Mouse (Mus musculus) layer of hippocampus, adult 9-11 months (tissue): ENCODE measurements around the gene Ccdc182.

ENCODE experiments used
- DNase-seq: peaks from one replicate; pipeline ENCODE4 v3.0.0; 2022

Ccdc182 gene

DNA sequence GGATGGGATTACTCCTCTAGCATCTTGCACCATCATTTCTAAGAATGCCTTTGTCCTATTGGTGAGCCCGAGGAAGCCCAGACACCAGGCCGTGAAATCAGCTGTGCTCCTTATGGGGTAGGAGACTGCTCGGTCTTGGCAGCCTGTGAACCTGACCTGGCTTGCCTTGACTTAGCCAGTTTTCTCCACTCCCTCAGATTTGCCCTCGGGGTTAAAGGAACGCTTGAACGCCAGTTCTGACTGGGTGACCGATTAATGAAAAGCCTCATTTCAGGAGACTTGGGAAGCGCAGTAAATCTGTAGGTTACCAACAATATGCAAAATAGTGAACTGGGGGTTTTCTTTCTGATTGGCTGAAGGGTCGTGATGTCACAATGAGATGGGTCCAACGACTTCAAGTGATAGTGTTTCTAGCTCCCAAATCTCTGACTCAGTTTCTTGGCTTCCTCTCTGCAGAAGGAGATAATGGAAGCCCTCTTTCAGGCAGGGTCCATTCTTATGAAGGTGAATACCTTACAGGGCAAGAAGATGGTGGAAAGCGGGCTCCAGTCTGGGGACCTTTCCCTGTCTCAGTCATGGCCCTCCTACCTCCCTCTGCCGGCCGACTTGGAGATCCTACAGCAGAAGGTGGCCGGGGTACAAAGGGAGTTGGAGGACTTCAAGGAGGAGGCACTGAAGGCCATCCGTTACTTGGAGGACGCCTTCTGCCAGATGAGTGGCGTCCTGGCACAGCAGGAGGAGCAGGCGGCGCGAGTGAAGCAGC, at the start of gene Ccdc182:
Gene Ccdc182 (plus strand): TSS at position 428 of the 763 bp plus-strand sequence.
- DNase-seq = no peak

DNA sequence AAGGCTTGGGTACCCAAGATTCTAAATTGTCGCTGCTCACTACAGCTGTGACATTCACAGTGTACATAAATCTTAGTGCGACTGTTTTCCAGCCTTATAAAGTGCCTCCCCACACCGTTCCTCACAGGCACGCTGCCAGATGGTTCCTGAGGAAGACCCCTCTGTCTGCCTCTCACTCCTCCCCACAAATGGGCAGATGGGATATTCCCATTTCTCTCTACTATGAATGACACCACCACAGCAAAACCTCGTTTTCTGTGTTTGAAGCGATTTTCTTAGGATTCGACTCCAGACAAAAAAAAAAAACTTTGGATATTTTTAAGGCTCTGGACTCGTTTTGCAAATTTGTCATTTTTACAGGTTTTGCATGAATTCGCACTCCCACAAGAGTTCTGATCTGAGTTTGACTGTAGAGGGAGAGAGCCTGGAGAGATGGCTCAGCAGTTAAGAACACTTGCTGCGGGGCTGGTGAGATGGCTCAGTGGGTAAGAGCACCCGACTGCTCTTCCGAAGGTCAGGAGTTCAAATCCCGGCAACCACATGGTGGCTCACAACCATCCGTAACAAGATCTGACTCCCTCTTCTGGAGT, 48.2 kb upstream of the Ccdc182 start:
- DNase-seq = no peak

DNA sequence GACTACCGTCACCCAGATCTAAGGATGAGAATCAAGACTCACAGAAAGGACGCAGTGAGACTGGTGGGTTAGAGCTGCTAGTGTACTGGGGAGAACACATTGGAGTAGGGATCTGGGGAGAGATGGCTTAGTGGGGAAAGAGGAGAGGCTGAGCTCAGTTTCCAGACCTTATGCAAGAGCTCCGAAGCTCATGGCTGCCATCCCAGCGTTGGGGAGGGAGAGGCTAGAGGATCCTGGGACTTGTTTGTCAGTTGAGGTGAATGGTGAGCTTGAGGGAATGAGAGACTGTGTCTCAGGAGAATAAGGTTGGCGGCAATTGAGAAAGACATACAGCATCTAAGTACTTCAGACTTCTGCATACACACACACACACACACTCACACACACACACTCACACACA, 45.2 kb upstream of the Ccdc182 start:
- no peak for DNase-seq

DNA sequence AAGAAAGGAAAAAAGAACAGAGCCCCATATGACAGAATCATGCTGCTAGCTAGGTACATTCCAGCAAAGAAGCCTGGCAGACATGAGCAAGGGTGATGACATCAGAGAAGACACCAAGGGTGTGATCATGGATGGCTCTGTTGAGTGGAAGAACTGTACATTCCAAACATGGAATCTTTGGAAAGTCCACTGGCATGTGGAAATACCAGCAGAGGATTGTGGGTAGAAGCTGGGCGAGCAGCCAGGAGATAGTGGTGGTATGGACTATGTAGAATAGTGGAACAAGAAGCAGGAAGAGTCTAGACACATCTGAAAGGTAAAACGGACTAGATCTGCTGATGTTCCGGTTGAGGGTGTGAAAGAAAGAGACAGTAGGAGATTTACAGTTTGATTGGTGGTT, 43.3 kb upstream of the Ccdc182 start:
- DNase-seq = no peak

DNA sequence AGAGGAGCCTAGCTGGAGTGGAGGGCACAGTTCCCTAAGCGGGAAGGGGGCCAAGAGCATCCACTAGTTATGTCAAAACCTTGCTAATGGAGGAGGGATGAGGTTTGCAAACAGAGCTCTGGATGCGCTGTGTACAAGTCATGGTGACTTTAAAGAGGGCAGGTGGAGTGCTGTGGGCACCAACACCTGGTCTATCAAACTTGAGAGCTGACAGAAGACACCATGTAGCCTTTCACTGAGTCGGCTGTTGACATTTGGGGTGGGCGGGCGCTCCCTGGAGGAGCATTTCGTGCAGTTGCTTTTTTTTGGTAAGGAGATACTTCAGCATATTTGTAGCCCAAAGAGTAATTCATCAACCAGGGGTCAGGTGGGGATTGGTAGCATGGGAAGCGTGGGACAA, 42.6 kb upstream of the Ccdc182 start:
- DNase-seq = no peak

DNA sequence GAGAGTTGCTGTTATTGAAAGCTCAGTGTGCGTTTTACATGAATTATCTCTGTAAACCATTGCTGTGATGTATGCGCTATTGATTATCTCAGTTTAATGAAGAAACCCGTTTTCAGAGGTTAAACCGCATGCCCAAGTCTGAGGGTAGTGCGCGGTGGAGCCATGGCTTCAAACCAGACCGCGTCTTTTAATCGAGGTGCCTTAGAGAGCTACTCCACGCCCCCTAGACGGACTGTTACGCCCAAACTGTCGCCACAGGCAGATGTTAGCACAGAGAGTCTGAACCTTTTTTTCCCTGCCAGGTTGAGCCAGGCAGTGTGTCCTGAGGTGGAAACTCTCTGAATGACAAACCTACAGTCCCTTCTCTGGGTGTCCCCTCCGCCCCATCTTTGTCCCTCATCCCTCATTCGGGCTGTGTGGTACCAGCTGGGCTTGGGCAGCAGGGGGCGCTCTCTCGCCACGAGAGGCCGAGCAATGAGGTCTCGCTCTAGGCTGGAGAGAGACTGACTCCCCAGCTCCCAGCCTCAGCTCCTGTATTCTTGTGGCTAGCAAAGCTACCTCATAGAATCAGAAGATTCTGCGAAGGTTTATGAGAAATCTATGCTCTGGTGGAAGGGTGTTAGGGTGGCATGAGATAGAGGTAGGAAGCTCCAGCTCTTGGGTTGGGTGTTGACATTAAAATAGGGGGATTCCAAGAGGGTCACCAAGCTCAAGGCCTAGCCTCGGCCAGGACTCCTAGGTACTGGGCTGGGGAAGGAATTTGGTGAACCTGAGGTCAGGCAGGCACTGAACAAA, 41.7 kb upstream of the Ccdc182 start:
- peak; percentile 55 for DNase-seq

DNA sequence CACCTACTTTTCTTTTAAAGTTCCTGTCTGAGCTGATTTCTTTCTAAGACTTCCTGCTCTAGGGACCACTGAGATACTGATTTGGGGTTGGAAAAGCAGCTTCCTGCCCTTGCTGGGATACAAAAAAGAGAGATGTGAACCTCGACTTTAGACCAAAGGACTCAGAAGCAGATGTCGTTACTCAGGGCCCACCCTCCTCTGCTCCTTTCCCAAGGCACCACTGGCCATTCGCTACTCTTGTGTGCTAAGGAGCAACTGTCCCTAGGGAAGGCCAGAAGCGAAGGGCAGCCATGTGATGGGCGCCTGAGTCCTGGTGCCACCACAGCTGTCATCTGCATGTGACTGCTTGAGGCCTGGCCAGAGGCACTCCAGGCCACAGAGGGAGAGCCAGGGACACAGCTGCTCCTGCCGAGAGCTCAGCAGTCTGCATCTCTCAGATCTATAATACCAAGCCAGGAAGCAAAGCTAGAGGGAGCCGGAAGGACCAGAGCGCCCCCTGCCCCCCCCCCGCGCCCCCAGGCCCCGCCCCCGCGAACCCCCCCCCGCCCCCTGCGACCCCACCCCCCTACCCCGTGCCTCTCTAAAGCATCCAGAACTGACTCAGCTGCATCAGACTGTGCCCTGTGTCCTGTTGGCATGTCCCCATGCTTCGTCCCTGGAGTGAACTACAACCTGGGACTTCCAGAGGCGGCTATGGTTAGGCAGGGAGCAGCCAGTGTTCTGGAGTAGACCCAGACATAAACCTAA, 40.9 kb upstream of the Ccdc182 start:
- DNase-seq = peak; percentile 73

DNA sequence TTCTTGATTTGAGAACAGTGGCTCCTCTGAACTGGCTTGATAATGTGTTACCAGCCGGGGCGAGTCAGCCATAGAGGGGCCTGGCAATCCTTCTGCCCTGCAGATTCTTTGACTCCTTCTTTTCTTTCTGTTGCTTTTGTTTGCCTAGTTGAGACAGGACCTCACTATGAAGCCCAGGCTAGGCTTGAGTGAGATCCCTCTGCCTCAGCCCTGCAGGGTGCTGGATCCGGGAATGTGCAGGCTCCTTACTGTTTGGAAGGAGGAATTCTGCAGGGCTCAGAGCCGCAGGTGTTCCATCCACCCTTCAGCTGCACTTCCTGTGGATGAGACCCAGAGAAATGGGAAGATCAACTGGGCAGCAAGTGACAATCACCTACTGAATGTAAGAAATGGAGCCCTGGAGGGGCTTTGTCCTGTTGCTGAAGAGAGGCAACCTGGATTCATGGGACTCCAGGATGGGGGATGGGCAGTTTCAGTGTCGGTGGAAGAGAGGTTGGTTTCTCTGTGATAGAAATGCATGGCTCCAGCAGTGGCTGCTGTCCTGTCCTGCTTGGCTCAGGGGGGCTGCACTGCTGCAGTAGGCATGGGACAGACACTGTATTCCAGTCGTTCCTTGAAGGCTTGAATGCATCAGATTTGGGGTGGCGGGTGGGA, 40.2 kb upstream of the Ccdc182 start:
- DNase-seq = no peak

DNA sequence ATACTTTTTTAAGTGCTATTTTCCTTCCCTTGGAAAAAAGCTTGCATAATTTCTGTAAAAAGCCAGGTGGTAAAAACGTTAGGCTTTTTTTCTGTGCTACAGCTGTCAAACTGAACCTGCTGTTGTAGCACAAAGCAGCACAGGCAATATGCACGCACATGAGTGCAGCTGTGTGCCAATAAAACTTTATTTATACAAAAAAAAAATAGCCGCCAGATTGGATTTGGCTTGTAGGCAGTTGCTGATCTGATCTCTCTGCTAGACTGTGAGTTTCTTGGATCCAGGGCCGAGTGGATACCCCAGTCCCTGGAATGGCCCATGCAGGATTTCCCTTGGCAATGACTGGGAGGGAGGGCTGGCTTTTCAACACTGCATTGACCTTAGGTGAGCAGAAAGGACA, 36.2 kb upstream of the Ccdc182 start:
- no peak for DNase-seq

DNA sequence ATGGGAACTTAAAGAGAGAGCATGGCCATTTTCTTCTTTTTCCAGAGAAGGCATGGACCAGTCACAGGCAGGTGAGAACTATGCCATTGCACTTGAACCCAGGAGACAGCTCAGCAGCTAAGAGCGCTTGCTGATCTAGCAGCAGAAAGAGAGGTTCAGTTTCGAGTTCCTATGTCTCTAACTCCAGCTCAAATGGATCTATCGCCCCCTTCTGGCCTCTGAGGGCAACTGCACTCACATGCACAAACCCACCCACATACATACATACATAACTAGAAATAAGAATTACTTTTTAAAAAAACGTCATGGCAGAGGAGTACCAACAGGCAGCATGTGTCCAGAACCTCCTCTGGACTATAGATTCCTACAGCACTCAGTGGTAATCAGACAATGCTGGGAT, 35.6 kb upstream of the Ccdc182 start:
- no peak for DNase-seq

DNA sequence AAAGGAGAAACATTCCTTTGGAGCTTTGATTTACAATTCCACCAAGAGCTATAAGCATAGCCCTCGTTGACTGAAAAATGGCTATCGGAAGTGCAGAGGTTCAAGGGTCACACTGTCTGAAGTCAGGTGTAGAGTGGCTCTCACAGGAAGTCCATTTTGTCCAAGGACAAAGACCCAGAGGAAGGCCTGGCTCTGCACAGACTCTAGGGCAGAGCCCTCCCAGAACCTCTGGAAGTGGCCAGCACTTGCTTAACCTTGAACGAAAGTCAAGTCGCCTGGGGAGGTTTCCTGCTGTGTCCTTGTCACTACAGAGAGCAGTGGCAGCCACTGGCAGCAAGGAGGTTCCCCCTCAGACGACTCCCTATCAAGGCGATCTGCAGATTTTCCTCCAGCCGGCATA, 33.4 kb upstream of the Ccdc182 start:
- DNase-seq = no peak

DNA sequence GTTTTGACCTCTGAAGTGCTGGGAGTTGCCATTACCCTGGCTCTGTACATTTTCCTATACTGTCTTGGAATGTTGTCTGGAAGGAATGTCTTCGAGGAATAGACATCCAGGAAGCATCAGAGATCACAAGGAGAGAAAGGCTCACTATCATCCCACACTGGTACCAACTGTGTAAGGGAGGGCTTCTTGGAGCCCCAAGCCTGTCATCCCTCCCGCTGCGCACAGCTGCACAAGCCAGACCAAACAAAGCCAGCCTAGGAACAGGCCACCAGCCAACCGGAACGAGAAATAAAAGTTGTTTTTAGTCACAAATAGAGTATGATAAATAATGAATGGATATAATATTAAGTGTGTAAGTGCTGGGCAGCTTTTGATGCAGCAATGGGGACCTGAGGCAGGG, 29.0 kb upstream of the Ccdc182 start:
- no peak for DNase-seq

DNA sequence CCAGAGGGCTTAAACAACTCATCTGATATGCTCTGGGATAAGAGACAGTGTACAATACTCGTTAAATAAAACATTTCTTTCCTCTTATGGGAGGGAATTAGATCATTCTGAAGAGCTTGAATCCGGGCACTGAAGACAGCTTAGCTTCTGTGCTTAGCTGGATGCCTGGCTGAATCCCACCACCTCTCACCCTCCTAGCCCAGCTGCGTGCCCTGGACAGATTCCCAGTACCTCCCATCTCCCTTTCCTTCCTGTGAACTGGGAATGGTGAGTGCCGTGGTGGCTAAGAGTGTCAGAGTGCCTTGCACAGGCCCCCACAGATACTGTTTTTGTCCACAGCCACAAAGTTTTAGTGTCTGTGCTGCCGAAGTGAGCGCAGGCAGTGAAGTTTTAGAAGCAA, 27.5 kb upstream of the Ccdc182 start:
- no peak for DNase-seq

DNA sequence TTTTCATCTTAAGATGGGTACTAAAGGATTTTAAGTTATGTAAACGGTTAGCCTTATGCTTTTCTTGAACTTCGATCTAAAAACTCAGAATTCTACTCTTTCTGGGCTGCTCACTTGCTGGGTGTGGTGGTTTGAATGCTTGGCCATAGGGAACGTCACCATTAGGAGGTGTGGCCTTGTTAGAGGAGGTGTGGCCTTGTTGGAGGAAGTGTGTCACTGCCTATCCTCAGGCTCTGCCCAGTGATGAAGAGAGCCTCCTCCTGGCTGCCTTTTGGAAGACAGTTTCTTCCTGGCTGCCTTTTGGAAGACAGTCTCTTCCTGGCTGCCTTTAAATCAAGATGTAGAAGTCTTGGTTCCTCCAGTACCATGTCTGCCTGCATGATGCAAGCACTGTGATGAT, 22.0 kb upstream of the Ccdc182 start:
- DNase-seq = no peak

DNA sequence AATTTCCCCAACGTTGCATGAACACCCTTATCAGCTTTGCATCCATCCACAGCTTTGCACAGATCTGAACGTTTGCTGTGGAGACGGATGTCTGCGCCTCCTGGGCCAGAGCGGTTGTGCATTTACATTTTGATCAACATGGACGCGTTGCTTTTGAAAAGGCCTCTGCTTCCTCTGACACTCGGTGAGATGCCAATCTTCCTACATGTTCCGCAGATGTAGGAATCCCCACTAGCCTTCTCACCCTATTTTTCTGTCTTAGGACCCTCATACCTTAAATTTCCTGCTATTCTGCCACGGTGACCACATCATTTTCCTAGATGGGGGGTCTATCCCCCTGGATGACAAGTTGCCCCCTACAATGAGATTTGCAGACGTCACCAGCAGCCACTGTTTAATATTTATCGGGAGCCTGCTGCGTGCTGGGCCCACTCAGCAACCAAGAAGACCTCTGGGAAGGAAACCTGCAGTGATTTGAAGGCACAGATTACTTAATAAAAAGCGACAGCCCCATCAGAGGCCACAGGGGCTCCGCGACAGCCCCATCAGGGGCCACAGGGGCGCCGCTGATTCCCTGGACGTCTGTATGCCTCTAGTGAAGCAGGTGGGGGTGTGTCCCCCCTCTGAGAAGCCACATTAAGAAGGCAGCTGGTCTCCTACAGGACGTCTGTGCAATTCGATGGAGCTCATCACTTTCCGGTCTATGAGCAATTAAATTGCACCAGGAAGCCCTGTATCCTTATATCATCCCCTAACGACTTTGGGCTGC, 19.6 kb upstream of the Ccdc182 start:
- DNase-seq = no peak

DNA sequence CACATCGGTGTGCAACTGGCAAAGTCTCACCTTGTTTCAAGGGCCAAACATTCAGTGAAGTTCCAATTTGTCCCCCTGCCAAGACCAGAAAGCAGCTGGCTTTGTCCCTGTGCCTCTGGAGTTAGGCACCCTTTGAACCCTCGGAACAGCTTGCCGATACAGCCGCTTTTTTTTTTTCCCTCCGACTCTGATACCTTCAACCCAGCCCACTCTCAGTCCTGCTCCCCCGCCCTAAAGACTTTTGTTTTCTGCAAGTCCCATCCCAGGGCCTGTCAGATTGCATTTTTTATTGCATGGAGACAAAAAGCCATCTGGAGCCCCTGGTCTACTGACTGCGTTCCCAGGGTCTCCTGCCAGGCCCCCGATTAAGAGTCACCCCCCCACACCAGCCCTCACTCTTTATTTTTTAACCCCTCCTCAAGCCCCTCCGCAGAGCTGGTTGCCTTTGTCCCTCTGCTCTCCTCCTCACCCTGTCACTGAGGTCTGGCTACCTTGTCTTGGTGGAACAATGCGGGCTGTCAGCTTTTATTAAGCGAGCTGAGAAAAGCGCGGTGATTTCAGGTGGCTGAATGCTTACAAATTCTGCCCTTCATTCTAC, 18.9 kb upstream of the Ccdc182 start:
- DNase-seq = no peak

DNA sequence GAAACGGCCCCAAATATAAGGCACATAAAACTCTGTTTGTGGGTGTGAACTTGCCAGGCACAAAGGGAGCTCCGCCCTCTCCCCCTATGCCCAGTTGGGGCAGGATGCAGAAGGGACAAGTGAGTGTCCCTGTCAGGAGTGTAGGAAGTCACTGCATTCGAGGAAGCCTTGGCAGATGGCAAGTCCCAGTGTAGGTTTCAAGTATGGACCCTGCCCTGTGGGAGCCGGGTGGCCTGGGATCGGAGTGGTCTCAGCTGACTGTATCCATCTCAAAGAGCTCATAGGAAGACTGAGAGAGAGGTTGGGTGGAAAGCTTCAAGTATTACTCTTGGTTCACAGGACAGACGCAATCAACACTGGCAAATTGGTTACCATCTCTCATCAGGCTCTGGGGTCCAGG, 17.9 kb upstream of the Ccdc182 start:
- no peak for DNase-seq

DNA sequence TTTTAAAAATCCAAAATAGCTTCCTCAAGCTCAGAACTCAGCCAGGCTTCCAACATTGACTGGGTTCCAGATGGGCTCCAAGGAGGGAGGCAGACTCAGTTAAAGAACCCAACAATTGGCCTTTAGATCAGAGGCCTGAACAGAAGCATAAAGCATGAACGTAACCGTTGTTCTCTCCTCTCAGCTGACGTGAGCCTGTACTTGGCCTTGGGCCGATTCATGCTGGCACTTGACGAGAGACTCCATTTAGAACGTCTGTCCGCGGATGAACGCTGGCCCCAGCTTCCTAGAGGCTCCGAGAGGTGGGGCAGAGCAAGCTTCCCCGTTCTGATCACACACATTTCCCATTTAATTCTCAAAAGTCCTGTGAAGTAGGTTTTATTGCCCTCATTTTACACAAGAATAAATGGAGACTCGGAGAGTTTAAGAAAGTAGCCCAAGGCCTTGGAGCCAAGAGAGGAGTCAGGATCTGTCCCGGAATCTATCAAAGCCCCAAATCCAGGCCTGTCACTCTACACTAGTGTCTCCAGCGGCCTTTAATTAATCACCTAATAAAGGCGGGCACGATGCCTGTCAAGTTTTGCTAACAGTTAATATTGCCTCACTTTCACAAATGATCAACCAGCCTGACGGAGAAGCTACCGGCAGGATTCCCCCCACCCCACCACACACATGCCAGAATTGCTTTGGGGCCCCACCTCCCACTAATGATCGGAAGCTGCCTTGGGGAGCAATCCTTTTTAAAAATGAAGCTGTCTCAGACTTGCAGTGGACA, 17.1 kb upstream of the Ccdc182 start:
- DNase-seq = peak; percentile 57

DNA sequence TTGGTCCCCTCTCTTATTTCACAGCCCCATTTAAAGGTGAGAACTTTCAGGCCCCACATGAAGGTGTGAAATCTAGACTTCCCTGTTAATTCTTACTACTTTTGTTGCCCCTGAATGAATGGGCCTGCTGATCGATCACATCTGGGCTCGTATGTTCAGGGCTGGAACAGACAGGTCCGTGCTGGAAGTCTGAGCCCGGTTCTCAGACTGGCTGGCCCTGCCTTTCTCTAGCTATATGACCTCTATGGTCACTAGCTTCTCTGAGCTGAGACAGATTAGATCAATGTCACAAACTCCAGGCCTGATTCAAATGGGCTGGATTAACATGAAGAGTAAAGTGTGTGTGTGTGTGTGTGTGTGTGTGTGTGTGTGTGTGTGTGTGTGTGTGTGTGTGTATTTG, 14.9 kb upstream of the Ccdc182 start:
- no peak for DNase-seq

DNA sequence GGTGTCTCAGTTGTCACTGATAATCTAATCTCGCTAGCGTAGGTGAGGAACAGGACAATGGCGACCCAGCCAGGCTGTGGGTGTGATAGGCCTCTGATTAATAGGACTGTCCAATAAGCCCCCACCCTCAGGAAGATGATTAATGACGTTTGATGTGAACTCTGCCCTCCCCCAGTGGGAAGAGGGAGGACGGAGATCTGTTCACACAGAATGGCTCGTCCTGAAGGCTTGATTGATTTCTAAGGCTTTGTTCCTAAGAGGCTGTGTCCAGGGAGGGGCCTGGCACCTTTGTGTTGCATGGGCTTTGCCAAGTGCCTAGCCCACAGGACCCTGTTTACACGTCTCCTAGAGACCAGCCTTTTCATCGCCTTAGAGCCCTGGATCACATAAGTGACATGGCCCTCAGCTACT, 13.4 kb upstream of the Ccdc182 start:
- no peak for DNase-seq
